Mouse (Mus musculus) heart, adult 2 months (tissue): ENCODE data around the gene Spocd1.

Source experiments
- CTCF ChIP-seq: fragments of 200-600 bp; IDR thresholded peaks from 2 replicates; pipeline ENCODE4 v1.8.1; 2022; ENCODE audit warnings: antibody characterized with exemption, mild to moderate bottlenecking, moderate library complexity
- POLR2A ChIP-seq: fragments of 200-500 bp; IDR thresholded peaks from 2 replicates; pipeline ENCODE4 v1.6.1; 2011; ENCODE audit warnings: mild to moderate bottlenecking, low read depth, low read length, control low read depth; ENCODE audit not compliant: insufficient read depth

GRCm38 (mm10) chr4:129927091-129927490, 2.0 kb upstream of the Spocd1 start:
- TF ChIP-seq CTCF (no peak), POLR2A (no peak)
